Mouse (Mus musculus) urinary bladder, postnatal 14 days (tissue): Measurements from ENCODE around the gene Gna13.

Source experiments
- DNase-seq: peaks from one replicate; pipeline ENCODE4 v3.0.0; 2021; ENCODE audit warnings: low spot score

Gna13 gene

GRCm38 (mm10) chr11:109349652-109350316 is 12.8 kb upstream of the Gna13 start:
- no peak for DNase-seq

- DNase-seq = no peak
These were observed 12.3 kb upstream of the Gna13 start for GRCm38 (mm10) chr11:109350317-109350714.

DNA sequence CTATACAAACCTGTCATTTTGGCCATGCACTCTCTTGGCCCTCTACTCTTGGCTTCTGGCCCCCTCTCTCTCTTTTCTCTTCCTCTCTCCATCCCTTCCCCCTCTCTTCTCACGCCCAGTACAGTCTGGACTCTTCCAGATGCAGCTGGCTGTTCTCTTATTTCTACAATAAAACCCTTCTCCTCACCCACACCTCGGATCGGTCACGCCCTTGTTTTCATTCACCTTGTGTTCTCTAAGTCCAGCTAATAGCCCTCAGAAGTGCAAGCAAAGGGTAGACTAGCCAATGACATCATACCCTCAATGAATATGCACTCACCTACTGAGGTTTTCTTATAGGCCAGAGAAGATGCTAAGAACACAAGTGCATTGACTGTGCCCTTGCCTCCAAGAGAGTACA is 11.1 kb upstream of the Gna13 start:
- DNase-seq = no peak

DNA sequence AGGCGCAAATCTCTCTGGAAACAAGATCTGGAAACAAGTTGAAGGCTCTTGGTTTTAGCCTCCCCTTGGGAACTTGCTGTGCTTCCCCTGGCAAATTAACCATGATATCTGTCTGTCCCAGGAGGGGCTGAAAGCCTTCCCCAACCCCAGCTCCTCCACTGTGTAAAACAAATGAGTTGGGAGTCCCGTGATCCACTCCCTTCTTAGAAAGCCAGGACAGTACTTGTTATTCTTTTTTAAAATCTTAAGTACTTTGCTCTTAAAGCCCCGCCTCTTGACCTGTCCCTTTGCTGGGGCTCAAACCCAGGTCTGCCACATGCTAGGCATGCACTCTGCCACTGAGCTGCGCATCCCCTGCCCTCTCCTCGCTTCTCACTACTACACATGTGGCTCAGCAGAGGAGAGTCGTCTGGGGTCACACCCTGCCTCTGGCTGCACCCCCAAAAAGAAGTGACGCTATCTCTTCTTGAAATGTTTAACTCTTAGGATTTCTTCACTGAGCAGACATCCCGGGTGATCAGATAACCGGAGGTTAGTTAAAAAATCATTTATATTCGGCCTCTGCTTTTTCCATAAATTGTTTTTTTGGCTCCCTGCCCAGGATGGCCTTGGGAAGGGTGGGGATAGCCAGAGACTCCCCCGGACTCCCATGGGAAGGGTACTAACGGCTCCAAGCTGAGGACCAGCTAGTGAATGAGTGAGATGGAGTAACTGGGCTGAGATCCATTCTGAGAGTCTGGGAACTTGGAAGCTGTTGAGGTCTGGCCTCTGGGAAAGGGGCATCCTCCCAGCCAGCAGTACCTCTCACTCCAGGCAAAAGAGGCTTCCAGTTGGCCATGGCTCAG is 9.0 kb upstream of the Gna13 start:
- DNase-seq = no peak

DNA sequence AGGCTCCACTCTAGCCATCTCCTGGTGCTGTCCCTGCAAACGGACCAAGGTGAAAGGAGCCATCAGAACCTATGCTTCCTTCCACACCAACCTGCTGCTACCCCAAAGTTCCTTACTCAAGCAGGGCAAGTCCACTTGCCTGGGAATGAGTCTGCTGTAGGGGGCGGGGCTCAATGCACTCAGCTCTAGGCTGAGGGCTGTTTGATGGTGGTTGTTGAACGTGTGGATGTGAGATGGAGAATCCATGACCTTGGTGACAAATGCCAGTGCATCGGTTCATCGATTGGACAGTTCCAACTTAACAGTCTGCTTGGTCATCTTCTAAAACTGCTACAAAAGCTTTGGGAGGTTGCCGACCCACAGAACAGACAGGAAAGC is 8.4 kb upstream of the Gna13 start:
- no peak for DNase-seq

- peak; percentile 57 for DNase-seq
These were observed 6.8 kb upstream of the Gna13 start for GRCm38 (mm10) chr11:109355771-109356388.

DNA sequence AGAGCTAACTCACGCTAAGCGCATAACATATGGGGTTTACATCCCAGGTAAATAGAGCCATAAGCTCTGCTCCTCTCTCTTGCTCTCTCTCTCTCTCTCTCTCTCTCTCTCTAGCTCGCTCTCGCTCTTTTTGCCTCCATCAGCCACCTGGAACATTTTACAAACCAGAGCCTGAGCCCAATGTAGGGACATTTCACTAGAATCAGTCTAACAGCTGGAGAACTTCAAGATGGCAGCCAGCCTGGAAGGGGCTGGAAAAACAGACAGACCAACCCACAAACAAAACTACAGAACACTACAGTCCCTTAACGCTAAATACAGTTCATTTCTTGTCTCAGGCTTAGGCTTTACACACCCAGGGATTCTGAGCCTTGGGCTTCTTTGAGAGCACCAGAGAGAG is 5.5 kb upstream of the Gna13 start:
- no peak for DNase-seq

DNA sequence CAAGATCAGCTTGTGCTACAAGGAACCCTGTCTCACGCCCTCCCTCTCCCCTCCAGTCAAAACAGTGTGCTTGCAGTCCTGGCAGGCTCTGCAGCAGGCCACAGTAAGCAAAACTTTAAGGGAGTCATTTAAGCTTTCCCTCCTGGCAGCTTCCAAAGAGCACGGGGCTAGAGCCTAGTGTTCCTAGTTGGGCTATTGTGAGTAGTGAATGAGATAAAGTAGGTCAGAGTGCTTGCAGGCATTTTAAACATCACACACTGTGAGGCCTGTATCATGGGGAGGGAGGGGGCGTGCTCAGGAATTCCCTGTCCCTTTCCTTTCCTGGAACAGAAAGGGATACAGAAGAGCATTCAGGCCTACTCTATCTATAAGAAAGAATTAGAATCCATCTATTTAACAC is 4.1 kb upstream of the Gna13 start:
- no peak for DNase-seq

- no peak for DNase-seq
These were observed 3.4 kb upstream of the Gna13 start for GRCm38 (mm10) chr11:109359043-109359752.

DNA sequence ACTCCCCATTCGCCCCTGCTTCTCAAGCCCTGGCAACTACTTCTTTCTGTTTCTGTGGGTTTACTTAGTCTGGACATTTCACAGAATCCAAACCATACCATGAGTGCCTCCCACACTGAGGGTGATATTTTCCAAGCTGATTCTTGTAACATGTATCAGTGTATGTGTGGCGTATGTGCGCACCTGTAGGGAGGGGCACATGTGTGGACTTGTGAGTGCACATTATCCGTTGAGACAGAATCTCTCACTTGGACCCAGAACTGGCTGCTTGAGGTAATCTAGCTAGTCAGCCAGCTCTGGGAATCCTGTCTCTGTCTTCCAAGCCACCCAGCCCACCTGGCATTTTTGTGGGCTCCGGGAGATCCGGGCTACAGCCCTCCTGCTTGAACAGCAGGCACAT is 2.5 kb upstream of the Gna13 start:
- DNase-seq = no peak

DNA sequence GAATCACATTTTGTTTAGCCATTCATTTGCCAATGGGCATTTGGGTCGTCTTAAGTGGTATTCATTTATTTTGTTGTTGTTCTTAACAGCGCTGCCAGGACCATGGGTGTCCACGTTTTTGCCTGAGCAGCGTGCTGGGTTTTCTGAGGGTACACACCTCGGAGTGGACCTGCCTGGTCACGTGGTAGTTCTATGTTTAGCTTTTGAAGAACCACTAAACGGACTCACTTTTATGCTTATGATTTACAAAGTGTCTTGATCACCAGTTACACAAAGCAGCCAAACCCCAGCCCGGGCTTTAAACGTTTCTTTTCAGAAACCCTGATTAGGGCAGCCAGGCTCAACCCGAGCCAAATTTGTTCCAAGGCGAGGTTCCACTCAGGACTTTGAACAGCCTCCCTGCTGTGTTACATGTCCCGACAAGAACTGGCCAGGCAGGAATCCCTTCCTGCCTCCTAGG is 2.0 kb upstream of the Gna13 start:
- DNase-seq = peak; percentile 53

DNA sequence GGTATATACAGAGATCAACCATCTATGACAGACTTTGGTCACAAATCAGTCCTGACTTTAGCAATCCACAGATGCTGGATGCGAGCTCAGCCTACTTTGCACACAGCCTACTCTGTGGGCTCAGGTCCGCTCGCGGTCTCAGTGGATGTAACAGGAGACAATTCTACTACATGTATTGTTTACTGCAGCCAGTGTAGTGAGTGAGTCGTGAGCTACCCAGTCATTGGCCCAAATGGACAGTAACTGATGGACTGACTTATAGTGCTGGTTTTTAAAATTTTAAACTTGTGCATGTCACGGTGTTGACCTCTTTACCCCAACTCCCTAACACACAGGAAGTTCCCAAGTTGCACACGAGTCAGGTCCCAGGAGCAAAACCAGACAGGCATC is 1.4 kb upstream of the Gna13 start:
- DNase-seq = no peak

DNA sequence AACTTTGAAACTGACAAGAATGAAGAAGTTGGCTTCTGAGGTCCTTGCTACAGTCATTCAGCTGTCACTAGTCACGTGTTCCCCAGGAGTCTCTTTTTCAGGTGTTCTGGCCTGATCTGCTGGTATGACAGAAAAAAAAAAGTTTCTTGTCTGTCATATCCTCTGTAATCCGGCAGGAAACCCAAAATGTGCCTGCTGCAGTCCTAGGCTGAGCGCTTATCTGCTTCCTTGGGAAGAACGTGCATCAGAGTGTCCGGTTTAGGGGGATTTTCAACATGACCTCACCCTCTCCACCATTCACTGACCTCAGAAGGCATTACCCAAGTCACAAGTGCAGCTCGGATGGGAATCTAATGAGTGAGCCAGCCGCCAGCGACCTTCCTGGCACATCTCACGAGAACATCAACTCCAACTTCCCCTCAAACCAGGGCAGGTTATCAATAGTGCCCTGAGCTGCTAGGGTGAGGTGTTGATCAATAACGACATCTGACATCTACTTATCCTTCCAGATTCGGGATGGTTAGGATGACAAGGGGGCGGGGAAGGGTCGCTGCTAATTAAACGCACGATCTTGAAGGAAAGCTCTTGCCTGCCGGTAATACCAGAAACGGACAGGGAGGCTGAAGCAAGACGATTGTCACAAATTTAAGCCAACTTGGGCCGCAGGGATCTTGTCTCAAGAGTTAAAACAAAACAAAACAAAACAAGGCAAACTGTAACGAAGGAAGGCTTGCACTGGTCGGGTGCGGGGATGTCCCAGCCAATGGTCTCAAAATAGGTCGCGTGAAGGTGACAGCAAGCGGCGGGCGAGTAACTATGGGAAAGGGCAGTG is 784 bp upstream of the Gna13 start:
- DNase-seq = no peak

DNA sequence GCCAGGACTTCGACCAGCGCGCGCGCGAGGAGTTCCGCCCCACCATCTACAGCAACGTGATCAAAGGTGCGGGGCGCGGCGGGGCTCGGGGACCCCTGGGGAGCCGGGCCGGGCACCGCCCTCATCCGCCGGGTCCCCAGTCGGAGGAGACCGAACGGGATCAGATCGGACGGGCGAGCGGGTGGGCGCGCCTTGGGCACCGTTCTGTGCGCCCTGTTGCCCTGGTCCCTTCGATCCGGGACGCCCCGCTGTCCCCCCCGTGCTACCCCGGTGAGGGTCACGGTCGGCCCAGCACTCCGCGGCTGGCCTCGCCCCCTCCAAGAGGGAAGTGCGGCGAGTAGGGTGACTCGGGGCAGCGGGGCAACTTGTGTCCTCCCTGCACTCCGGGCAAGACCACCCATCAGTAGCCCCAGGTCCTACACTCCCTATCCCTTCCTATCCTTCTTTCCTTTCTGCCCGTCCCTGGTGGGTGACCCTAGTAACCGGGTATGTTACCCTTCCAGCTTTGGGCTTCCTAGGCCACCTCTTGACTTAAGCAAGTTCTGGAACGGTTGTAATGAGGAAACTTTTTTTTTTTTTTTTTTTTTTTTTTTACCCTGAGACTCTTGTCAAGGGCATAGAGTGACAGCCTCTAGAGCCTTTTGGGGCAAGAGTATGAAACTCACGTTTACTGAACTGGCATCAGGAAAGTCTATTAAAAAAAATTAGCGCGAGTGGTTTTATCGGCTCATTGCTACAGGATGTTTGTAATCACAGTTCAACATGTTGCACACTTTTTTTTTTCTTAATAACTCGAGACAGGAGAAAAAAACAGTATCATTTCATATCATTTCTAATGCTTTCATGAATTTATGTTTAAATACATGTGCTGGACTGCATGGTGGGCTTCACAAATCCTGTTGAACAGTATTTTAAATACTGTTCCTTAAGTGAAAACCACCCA is 831 bp downstream of the Gna13 start:
- peak; percentile 47 for DNase-seq

GRCm38 (mm10) chr11:109364337-109364736 is 1.7 kb downstream of the Gna13 start:
- no peak for DNase-seq

DNA sequence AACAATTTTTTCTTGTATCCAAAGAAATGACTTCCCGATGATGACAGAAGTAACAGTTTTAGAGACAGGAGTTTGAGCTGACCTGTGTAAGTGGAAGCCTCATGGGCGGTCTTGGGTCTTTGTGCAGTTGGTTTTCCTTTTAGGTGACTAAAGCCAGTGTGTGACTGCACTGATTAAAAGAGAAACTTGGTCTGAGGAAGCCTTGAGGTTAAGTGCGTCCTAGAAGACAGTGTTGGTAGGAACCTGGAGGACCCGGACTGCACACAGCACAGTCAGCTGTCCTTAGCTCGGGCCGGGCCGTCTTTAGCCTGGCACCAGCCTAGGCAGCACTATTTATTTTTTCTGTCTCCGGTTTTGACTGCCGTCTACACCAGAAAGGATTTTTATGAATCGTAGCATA is 2.2 kb downstream of the Gna13 start:
- DNase-seq = no peak

- no peak for DNase-seq
These were observed 3.2 kb downstream of the Gna13 start for GRCm38 (mm10) chr11:109365818-109366217.

DNA sequence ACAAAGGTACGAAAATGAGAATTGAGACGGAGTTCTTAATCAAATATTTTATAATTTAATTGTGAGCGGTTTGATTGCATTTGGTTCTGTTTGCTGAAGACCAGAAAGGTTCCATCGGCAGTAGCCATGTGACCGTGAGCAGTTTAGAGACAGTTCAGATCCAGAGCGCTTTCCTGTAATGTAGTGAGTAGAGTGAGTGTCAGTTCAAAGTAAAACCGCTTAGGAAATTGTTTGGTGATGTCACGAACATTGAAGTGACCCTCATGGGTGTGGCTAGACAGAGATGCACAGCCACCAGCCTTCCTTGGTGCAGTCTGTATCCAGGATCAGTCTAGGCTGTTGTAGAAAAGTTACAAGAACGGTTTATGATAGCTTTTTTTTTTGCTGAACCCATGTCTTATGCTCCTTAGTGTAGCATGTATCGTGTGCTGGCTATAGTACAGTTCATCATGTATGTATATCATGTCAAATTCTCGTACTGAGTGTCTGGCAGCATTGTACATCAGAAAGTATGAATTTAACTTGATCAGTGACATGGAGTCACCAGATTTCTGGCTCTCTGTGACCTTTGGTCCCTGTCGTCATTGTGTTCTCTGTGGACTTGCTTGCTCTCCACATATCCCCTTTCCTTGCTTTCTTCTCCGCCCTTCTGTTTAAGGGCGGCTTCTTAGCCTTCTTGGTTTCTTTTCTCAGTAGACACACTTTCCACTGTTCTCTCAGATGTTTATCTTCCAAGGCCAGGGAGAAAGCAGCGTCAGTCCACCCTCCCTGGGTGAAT is 4.4 kb downstream of the Gna13 start:
- no peak for DNase-seq

- DNase-seq = no peak
These were observed 6.5 kb downstream of the Gna13 start for GRCm38 (mm10) chr11:109369026-109369637.
